Mouse (Mus musculus): ENCODE results near the gene Cux1. TPM values are rescaled to one million over a fixed set of nuclear protein-coding genes. Genes with fewer than 3 reads are reported as not detected.

The Cux1 gene
- polyA plus RNA-seq, 1 experiment from 2014 or later: 82.3 TPM

DNA sequence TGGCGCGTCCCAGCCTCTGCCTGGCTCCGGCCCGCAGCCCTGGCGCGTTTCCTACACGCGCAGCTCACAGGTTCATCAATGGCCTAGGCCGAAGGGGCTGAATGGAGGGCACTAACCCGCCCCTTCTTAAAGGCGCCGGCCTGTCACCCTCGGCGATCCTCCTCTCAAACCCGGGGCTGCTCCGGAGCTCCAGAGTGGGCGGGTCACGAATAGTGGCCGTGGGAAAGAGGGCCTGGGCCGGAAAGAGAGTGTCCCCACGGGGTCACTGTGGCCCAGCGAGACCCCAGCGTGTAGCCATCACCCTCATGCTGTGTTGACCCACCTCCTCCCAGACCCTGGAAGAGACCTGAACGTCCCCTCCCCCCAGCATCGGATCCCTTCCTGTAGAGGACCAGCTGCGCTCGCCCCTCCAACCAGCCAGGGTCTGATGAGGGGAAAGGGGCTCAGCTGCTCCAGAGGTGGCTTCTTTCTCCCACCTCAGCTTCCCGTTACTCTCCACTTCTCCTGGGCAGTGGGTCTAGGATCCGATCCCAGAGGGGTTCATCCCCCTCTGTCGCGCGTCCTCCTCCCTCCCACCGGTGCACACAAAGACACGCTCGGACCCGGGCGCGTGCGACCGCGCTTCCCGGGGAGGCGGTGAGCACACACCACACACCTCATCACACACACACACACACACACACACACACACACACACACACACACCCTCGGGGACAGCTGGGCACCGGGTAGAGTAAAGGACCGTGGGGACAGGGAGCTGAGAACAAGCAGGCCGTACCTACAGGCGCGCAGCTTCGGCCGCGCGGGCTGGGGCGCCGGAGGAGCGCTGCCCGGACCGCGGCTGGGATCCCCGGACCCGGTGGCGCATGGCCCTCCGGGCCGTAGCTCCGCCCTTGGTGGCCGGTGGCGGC is 323.2 kb downstream of the Cux1 start:
- Histone ChIP-seq H3K9me3 (no peaks in the 10 kb centered on the region), H3K36me3 (0 out of 2 replicates have a peak, but pooled peaks cover 3% of the 10 kb centered on the region), H3K4me3 (replicated peaks) (peak overlapping the region; percentile 77), H3K4me2 (peak overlapping the region; percentile 94), H3K4me1 (replicated peaks) (peaks cover 39% of the 10 kb centered on the region), H3K27ac (peak overlapping the region; percentile 66), H3K9ac (replicated peaks) (peak overlapping the region; percentile 72), H3K27me3 (no peaks in the 10 kb centered on the region)
- ATAC-seq (ENCODE audit: insufficient number of reproducible peaks, insufficient read depth, low FRiP score, low TSS enrichment, low read depth): peak; percentile 5; the same call in 1 of the 2 replicates
- WGBS: under 1% methylated on average over 67 of the region's 67 CpGs

DNA sequence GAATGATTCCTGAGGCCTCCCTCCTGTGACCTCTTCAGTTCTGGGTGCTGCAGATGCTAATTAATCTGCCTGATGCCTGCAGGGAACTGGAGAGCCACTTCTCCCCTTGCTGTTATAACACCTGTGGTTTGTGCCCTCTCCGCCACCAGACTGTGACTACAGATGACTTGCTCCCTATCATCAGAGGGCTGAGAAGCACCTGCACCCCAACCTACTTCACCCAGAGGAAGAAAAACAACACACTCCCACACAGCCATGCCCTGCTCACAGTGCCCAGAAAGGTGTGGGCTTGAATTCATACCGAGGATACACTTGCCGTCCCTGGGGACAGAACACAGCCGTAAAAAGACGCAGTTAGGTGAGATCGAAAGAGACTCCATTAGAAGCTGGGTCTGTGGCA is 326.1 kb downstream of the Cux1 start:
- no peaks in the 10 kb centered on the region for H3K9me3 ChIP-seq
- no peak for ATAC-seq (ENCODE audit: insufficient number of reproducible peaks, insufficient read depth, low FRiP score, low TSS enrichment, low read depth)
- 73% methylated on average over 6 of the region's 6 CpGs for WGBS
- no peaks in the 10 kb centered on the region for H3K36me3 ChIP-seq
- H3K4me2 ChIP-seq: no peak overlapping the region
- H3K27ac ChIP-seq: no peak overlapping the region
- H3K9ac ChIP-seq (replicated peaks): no peak overlapping the region
- no peaks in the 10 kb centered on the region; the same call in 1 of the 2 replicates for H3K27me3 ChIP-seq
- peaks cover 52% of the 10 kb centered on the region for H3K4me1 ChIP-seq (replicated peaks)
- no peak overlapping the region for H3K4me3 ChIP-seq (replicated peaks)

DNA sequence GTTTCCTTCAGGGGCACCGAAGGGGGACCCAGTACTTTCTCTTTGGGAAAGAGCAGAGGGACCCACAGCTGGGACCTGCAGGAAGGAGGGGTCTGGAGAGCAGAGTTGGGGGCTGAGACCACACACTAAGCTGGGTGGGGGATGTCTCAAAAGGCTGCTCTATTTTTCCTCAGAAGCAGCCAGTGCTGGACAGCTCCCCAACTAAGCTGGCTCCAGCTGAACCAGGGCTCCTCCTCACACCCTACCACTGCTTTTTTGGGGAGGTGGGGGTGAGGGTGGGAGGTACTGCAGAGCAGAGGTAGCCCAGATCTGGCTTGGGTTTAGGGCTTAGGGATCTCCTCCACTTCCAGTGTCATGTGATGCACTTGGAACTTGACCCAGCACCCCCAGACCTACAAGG is 326.9 kb downstream of the Cux1 start:
- H3K4me2 ChIP-seq: no peak overlapping the region
- no peak overlapping the region for H3K9ac ChIP-seq (replicated peaks)
- H3K36me3 ChIP-seq: no peaks in the 10 kb centered on the region
- H3K4me1 ChIP-seq (replicated peaks): peaks cover 45% of the 10 kb centered on the region
- no peaks in the 10 kb centered on the region for H3K9me3 ChIP-seq
- no peak overlapping the region for H3K27ac ChIP-seq
- 42% methylated on average over 1 of the region's 1 CpGs for WGBS
- no peaks in the 10 kb centered on the region; the same call in 1 of the 2 replicates for H3K27me3 ChIP-seq
- ATAC-seq (ENCODE audit: insufficient number of reproducible peaks, insufficient read depth, low FRiP score, low TSS enrichment, low read depth): no peak
- no peak overlapping the region for H3K4me3 ChIP-seq (replicated peaks)

DNA sequence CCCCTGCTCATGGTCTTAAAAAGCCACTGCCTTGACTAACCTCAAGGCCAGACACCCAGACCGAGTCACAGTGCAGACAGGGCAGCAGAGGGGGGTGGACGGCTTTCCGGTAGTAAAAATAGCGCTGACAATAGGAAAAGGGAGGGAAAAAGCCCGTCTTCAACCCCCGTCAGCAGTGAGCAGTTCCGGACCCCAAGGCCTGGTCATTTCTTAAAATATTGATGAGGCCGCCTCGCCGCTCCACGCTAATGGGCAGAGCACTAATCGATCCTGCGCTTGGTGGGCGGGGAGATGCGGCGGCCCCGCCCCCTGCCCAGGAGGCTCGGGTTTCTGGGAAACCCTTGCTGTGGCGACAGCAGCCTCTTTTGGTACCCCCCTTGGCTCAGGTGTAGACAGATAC is 329.7 kb downstream of the Cux1 start:
- H3K9ac ChIP-seq (replicated peaks): peak overlapping the region; percentile 44
- H3K27ac ChIP-seq: no peak overlapping the region

DNA sequence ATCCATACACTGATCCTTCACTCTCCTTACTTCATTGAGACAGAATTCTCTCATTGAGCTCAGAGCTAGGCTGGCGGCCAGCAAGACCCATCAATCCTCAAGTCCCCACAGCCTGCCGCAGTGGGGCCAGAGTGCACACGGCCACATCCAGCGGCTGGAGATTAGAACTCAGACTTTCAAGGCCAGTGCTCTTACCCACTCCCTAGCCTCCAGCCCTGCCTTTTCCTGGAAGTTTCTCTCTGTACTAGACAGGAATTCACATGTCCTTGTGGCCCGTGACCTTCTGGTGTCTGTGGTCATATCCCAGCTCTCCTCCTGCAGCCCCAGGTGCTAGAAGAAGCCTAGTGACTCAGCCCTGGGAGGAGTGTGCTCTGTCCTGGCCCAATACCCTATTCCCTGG is 330.7 kb downstream of the Cux1 start:
- Histone ChIP-seq H3K4me3 (replicated peaks) (no peak overlapping the region), H3K4me2 (no peak overlapping the region), H3K9me3 (no peaks in the 10 kb centered on the region), H3K27me3 (peaks cover 14% of the 10 kb centered on the region), H3K4me1 (replicated peaks) (peaks cover 28% of the 10 kb centered on the region), H3K9ac (replicated peaks) (no peak overlapping the region), H3K27ac (no peak overlapping the region), H3K36me3 (peaks cover 6% of the 10 kb centered on the region; the same call in 1 of the 2 replicates)
- ATAC-seq (ENCODE audit: insufficient number of reproducible peaks, insufficient read depth, low FRiP score, low TSS enrichment, low read depth): no peak
- 89% methylated on average over 5 of the region's 5 CpGs for WGBS

More for the DNA sequence above, 329.7 kb downstream of the Cux1 start:
- peaks cover 6% of the 10 kb centered on the region for H3K27me3 ChIP-seq
- no peak for ATAC-seq (ENCODE audit: insufficient number of reproducible peaks, insufficient read depth, low FRiP score, low TSS enrichment, low read depth)
- no peaks in the 10 kb centered on the region for H3K36me3 ChIP-seq
- 1% methylated on average over 19 of the region's 19 CpGs for WGBS
- H3K4me3 ChIP-seq (replicated peaks): peak overlapping the region; percentile 37
- peaks cover 31% of the 10 kb centered on the region for H3K4me1 ChIP-seq (replicated peaks)
- H3K4me2 ChIP-seq: peak overlapping the region; percentile 66
- no peaks in the 10 kb centered on the region for H3K9me3 ChIP-seq

DNA sequence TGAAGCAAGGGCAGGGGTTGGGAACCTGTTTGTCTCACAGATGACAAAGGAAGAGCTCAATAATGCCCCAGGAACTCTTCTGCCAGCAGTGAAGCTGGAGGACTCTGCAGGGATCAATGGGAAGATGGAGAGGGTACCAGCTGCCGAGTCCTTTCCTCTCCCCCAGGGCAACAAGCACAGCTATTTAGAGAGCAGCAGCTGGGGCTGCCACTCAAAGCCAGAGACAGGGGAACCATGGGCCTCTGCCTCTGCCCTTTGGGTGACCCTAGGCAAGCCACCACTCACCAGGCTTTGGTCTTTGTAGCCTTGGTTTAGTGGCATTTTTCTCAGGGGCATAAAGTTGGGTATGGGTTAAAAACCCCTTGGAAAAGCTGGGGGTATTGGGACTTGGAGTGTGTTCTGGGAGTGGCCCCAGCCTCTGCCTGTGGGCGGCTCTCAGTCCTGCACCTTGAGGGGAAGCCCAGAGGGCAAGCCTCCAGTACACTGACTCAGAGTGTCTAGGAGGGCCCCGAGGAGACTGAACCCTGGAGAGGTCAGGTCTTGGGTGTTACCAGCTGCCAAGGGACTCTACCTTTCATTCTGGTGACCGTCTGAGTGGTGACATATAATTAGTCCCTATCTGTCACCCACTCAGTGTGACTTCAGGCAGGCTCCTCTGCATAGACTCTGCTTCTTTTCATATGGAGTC is 336.8 kb downstream of the Cux1 start:
- no peak overlapping the region for H3K9ac ChIP-seq (replicated peaks)
- H3K4me3 ChIP-seq (replicated peaks): no peak overlapping the region
- H3K4me1 ChIP-seq (replicated peaks): no peaks in the 10 kb centered on the region
- no peak overlapping the region for H3K27ac ChIP-seq
- no peaks in the 10 kb centered on the region for H3K9me3 ChIP-seq
- no peak overlapping the region for H3K4me2 ChIP-seq
- WGBS: 70% methylated on average over 4 of the region's 4 CpGs
- H3K36me3 ChIP-seq: peaks cover 54% of the 10 kb centered on the region
- ATAC-seq (ENCODE audit: insufficient number of reproducible peaks, insufficient read depth, low FRiP score, low TSS enrichment, low read depth): no peak
- H3K27me3 ChIP-seq: peaks cover 17% of the 10 kb centered on the region

DNA sequence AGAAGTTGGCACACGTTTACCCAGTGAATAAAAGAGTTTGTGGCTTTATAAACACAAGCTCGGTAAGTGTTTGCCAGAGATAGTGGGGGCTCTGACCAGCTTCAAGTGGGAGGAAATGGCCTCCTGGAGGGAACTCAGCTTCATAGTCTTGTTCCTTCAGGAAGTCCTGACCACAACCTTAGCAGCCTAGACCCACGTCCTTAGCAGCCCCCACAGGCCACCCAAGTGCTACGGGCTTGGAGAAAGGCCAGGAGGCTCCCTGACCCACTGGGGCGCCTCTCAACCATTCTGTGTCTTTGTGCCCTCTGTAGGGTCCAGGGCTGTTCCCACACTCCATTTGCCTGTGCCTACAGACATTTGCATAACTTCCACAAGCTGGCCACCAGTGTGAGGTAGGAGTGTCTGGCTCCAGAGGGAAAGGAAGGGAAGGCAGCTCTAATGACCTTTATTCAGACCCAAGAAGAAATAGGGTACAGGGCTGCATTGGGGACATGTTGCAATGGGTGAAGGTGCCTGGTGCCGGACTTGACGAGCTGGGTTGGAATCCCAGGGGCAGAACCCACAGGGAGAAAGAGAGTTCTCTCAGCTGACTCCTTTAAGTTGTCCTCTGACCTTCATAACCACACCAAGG is 340.9 kb downstream of the Cux1 start:
- Histone ChIP-seq H3K4me2 (no peak overlapping the region), H3K27ac (no peak overlapping the region), H3K9me3 (no peaks in the 10 kb centered on the region), H3K27me3 (no peaks in the 10 kb centered on the region), H3K36me3 (peaks cover 80% of the 10 kb centered on the region), H3K4me3 (replicated peaks) (no peak overlapping the region), H3K4me1 (replicated peaks) (no peaks in the 10 kb centered on the region), H3K9ac (replicated peaks) (no peak overlapping the region)
- WGBS: 84% methylated on average over 7 of the region's 7 CpGs
- no peak for ATAC-seq (ENCODE audit: insufficient number of reproducible peaks, insufficient read depth, low FRiP score, low TSS enrichment, low read depth)

DNA sequence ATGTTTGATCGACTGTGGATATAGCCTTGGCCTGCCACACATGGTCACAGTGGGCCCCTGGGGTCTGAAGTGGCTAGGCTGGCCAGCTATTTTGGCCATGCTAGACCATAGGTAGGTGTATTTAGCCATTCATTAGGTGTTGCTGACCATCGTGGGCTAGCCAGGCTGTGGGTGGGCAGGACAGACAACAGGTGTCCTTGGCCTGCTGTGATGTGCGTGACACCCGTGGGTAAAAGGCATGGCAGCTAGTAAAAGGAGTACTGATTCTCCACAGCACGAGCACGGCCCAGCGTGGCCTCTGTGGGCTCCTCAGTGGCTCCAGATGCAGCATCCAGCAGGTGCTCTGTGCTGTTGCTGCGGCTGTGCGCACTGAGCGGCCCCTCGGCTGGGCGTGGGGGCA is 348.7 kb downstream of the Cux1 start:
- Histone ChIP-seq H3K27me3 (no peaks in the 10 kb centered on the region), H3K9ac (replicated peaks) (no peak overlapping the region), H3K4me1 (replicated peaks) (no peaks in the 10 kb centered on the region), H3K36me3 (peaks cover 43% of the 10 kb centered on the region), H3K27ac (no peak overlapping the region), H3K4me2 (no peak overlapping the region), H3K9me3 (peaks cover 8% of the 10 kb centered on the region; the same call in 1 of the 2 replicates), H3K4me3 (replicated peaks) (no peak overlapping the region)
- no peak for ATAC-seq (ENCODE audit: insufficient number of reproducible peaks, insufficient read depth, low FRiP score, low TSS enrichment, low read depth)
- WGBS: 85% methylated on average over 12 of the region's 12 CpGs

DNA sequence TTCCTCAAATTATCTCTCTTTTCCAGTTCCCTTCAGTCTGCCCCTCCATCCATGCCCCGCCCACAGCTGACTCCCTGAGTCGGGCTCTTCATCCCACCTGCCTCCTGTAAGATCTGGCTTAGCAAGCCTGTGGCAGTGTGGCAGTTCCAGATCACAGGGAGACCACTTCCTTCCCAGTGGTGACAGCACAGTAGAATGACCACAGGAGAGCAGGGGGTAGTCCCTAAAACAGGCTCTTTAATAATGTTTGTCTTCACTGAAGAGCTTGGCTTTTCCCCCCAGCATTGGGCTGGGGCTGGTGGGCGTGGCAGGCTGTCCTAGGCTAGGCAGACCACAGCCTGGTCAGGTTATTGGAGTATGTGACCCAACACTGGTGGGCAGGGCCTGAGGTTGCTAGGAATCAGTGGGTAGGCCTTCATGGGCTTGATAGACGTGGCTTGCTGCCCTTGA is 349.3 kb downstream of the Cux1 start:
- H3K4me1 ChIP-seq (replicated peaks): no peaks in the 10 kb centered on the region
- WGBS: 77% methylated on average over 4 of the region's 4 CpGs
- H3K27me3 ChIP-seq: no peaks in the 10 kb centered on the region
- peaks cover 8% of the 10 kb centered on the region; the same call in 1 of the 2 replicates for H3K9me3 ChIP-seq
- H3K9ac ChIP-seq (replicated peaks): no peak overlapping the region
- H3K36me3 ChIP-seq: peaks cover 38% of the 10 kb centered on the region
- no peak overlapping the region for H3K4me2 ChIP-seq
- no peak for ATAC-seq (ENCODE audit: insufficient number of reproducible peaks, insufficient read depth, low FRiP score, low TSS enrichment, low read depth)
- no peak overlapping the region for H3K4me3 ChIP-seq (replicated peaks)
- no peak overlapping the region for H3K27ac ChIP-seq

DNA sequence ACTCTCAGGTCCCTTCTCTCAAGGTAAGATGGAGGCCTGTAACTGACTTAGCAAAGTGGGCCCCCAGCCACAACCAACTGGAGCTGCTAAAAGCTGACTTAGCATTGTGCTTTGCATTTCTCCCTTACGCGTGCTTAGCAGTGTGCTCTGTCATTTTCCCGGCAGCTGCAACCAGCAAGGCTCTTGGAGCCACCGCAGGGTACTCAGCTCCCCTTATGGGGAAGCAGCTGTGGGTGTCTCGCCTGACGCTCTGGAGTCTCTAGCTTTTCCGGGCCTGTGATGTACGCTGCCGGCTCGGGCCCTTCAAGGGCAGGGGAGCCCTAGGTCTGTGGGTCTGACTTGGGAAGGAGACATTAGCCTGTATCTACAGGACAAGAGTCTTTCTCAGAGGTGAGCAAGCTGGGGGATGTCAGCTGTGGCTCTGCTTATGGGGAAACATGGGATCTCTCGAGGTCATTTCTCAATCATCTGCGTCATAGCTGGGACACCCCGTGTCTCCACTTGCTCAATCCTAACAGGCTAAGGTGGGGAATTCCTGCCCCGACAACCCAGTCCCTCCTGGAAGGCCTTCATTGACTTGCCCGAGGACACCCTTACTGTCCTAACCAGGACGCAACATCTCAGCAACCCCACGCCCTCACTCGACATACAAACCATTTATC is 350.2 kb downstream of the Cux1 start:
- Histone ChIP-seq H3K9me3 (peaks cover 8% of the 10 kb centered on the region; the same call in 1 of the 2 replicates), H3K36me3 (peaks cover 35% of the 10 kb centered on the region), H3K27me3 (no peaks in the 10 kb centered on the region), H3K9ac (replicated peaks) (no peak overlapping the region), H3K4me2 (no peak overlapping the region), H3K4me3 (replicated peaks) (no peak overlapping the region), H3K4me1 (replicated peaks) (no peaks in the 10 kb centered on the region), H3K27ac (no peak overlapping the region)
- WGBS: 79% methylated on average over 18 of the region's 18 CpGs
- ATAC-seq (ENCODE audit: insufficient number of reproducible peaks, insufficient read depth, low FRiP score, low TSS enrichment, low read depth): no peak
